Mouse (Mus musculus): ENCODE results near the gene Atp2b4.

DNA sequence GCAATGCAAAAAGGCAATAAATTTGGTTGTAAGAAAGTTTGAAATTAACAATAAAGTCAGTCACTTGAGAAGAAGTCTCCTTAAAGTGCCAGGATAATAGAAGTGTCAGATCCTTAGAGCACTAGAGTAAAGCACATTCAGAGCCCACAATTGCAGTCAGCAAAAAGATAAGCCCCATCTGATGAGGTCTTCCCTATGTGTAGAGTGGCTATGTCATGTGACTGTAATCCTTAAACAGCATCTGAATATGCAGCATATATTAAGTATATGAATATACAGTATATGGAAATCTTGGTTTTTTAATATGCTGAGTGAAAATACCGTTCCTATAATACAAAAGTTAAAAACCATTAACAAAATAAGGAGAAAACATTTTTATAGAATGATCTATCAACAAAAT lies 147.8 kb downstream of the Atp2b4 start:
- TF ChIP-seq CTCF (IDR thresholded peaks at IDR 0.05; ENCODE audit: low read depth, low read length) (no peak), POLR2A (IDR thresholded peaks at IDR 0.05; ENCODE audit: extremely low read depth, insufficient read depth, low read length) (no peak)
